In the genomic region with DNA sequence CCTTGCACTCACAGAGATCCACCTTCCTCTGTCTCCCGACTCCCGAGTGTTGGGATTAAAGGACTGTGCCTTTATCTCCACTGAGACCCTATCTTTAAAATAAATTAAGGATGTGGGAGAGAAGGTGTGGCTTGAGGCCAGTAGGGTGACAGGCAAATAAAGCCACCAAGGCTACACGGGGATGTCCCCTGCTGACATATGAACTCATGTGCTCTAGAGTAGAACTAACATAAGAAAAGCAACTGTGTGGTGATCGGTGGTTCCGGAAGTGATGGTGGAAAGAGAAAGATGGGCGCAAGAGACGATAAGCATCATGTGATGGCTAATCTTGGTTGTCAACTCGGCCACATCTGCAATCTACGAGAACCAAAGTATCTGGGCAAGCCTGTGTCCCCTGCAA, we compare ENCODE assay signal across 8 mouse cellular contexts. TPM values are rescaled to one million over a fixed set of nuclear protein-coding genes. Genes with fewer than 3 reads are reported as not detected.
DNase-seq lines count a peak whose midpoint lies in the region; ATAC-seq and TF ChIP-seq lines count a peak whose summit lies in the region.

No protein-coding gene starts in this region.

- H3K4me2 ChIP-seq in heart, embryonic 14.5 days (ENCODE audit: low read length): peak overlapping the region; percentile 94
- peak overlapping the region; percentile 59 for H3K4me2 ChIP-seq in hindbrain, embryonic 14.5 days (replicated peaks)
- peak overlapping the region; percentile 62 for H3K4me2 ChIP-seq in midbrain, embryonic 14.5 days (ENCODE audit: low read length)

- peaks cover 2 to 5% of the 10 kb centered on the region in 2 experiments; a peak in 3 of 4 replicates for H3K4me1 ChIP-seq in heart, embryonic 14.5 days (ENCODE audit: control insufficient read depth in 2 of 2, insufficient read depth in 2 of 2, low read length in 2 of 2)
- H3K4me1 ChIP-seq in hindbrain, embryonic 14.5 days (replicated peaks; ENCODE audit: control insufficient read depth, insufficient read depth, low read length): peaks cover 7% of the 10 kb centered on the region
- H3K4me1 ChIP-seq in midbrain, embryonic 14.5 days (ENCODE audit: control insufficient read depth, insufficient read depth, low read length): no peaks in the 10 kb centered on the region
- peaks cover 6% of the 10 kb centered on the region; the same call in 1 of the 2 replicates for H3K4me1 ChIP-seq in thymus, adult 2 months (replicated peaks; ENCODE audit: control insufficient read depth, insufficient read depth, low read length)

- peaks cover 56% of the 10 kb centered on the region for H3K36me3 ChIP-seq in heart, embryonic 14.5 days (ENCODE audit: control insufficient read depth, insufficient read depth, low read length)
- peaks cover 16% of the 10 kb centered on the region for H3K36me3 ChIP-seq in hindbrain, embryonic 14.5 days (replicated peaks; ENCODE audit: control insufficient read depth, insufficient read depth)
- H3K36me3 ChIP-seq in midbrain, embryonic 14.5 days (ENCODE audit: control insufficient read depth, insufficient read depth, low read length): 0 out of 2 replicates have a peak, but pooled peaks cover 11% of the 10 kb centered on the region
- H3K36me3 ChIP-seq in thymus, adult 2 months (ENCODE audit: control insufficient read depth, insufficient read depth, low read length): peaks cover 20% of the 10 kb centered on the region

- intact Hi-C loops in heart, postnatal 10 days (cut with DNase I): loop anchor here (1.0 to 5.0 kb wide), 2 partner anchors 45 to 205 kb away; no protein-coding TSS in a partner anchor

- WGBS in heart, embryonic 14.5 days: 62% methylated on average over 9 of the region's 9 CpGs
- 76% methylated on average over 9 of the region's 9 CpGs for WGBS in hindbrain, embryonic 14.5 days
- WGBS in midbrain, embryonic 14.5 days: 77% methylated on average over 9 of the region's 9 CpGs
- WGBS in thymus, adult 2 months: 68% methylated on average over 9 of the region's 9 CpGs

- no peak for TF ChIP-seq POLR2A in thymus, adult 2 months (IDR thresholded peaks at IDR 0.05; ENCODE audit: control insufficient read depth, extremely low read depth, insufficient read depth, low read length, poor library complexity)

- TF ChIP-seq CTCF in thymus, adult 2 months (IDR thresholded peaks at IDR 0.05; ENCODE audit: borderline replicate concordance, control insufficient read depth, extremely low read depth, insufficient read depth, low read length, poor library complexity): no peak

- no peak overlapping the region for H3K4me3 ChIP-seq in heart, embryonic 14.5 days (ENCODE audit: control insufficient read depth in 1 of 2, insufficient read depth in 1 of 2, low read depth in 1 of 2, low read length in 2 of 2)
- H3K4me3 ChIP-seq in hindbrain, embryonic 14.5 days (replicated peaks; ENCODE audit: low read length): no peak overlapping the region
- H3K4me3 ChIP-seq in midbrain, embryonic 14.5 days (replicated peaks; ENCODE audit: low read depth, low read length): no peak overlapping the region
- no peak overlapping the region for H3K4me3 ChIP-seq in thymus, adult 2 months (ENCODE audit: control insufficient read depth, insufficient read depth, low read length)

- no peak for DNase-seq in heart, postnatal 10 days
- no peak for DNase-seq in hindbrain, embryonic 14.5 days (ENCODE audit: low spot score)
- no peak for DNase-seq in midbrain, embryonic 14.5 days
- DNase-seq in ovary, postnatal 36 days (ENCODE audit: low spot score): no peak
- DNase-seq in cerebellum, adult 18-20 months: no peak
- no peak for DNase-seq in thymus, adult 2 months

- H3K9ac ChIP-seq in heart, embryonic 14.5 days (ENCODE audit: low read length): no peak overlapping the region
- H3K9ac ChIP-seq in hindbrain, embryonic 14.5 days: peak overlapping the region; percentile 44; the same call in 1 of the 2 replicates
- H3K9ac ChIP-seq in midbrain, embryonic 14.5 days (replicated peaks; ENCODE audit: low read length): no peak overlapping the region

- H3K9me3 ChIP-seq in heart, embryonic 14.5 days (ENCODE audit: control insufficient read depth, low read length): no peaks in the 10 kb centered on the region
- H3K9me3 ChIP-seq in hindbrain, embryonic 14.5 days (ENCODE audit: control insufficient read depth, low read length): no peaks in the 10 kb centered on the region
- no peaks in the 10 kb centered on the region for H3K9me3 ChIP-seq in midbrain, embryonic 14.5 days (ENCODE audit: control insufficient read depth, low read length)

- no peak for ATAC-seq in heart, embryonic 14.5 days (ENCODE audit: insufficient number of reproducible peaks, insufficient read depth, low FRiP score, low read depth)
- ATAC-seq in activated CD4-positive, CD25-positive, alpha-beta regulatory T cell, adult 4 months: peak; percentile 68
- no peak; the same call in 1 of the 2 replicates for ATAC-seq in hindbrain, embryonic 14.5 days (ENCODE audit: low FRiP score)
- no peak for ATAC-seq in midbrain, embryonic 14.5 days (ENCODE audit: low FRiP score, low TSS enrichment)

- no peak overlapping the region for H3K27ac ChIP-seq in heart, embryonic 14.5 days (replicated peaks in 1 of 2; ENCODE audit: control insufficient read depth in 1 of 2, insufficient read depth in 1 of 2, low read depth in 2 of 2, low read length in 2 of 2)
- peak overlapping the region; percentile 48 for H3K27ac ChIP-seq in hindbrain, embryonic 14.5 days
- H3K27ac ChIP-seq in midbrain, embryonic 14.5 days (replicated peaks; ENCODE audit: low read depth, low read length): peak overlapping the region; percentile 50
- no peak overlapping the region for H3K27ac ChIP-seq in thymus, adult 2 months (ENCODE audit: control insufficient read depth, insufficient read depth, low read length)

- no peaks in the 10 kb centered on the region for H3K27me3 ChIP-seq in heart, embryonic 14.5 days (ENCODE audit: control insufficient read depth, insufficient read depth, low read length)
- H3K27me3 ChIP-seq in hindbrain, embryonic 14.5 days (ENCODE audit: control insufficient read depth, insufficient read depth, low read length): no peaks in the 10 kb centered on the region
- no peaks in the 10 kb centered on the region for H3K27me3 ChIP-seq in midbrain, embryonic 14.5 days (ENCODE audit: control insufficient read depth, insufficient read depth, low read length)
- no peaks in the 10 kb centered on the region for H3K27me3 ChIP-seq in thymus, adult 2 months (ENCODE audit: control insufficient read depth, insufficient read depth, low read length)

RNA-seq across cellular contexts. Expression of gene Cmtm6, which starts 21.4 kb away (rescaled TPM):
- polyA plus RNA-seq in heart, embryonic 14.5 days (2014; fragmentation: Nextera tagmentation; extraction: Ambion mirVana): 41.9 and 45.2 TPM in 2 replicates
- total RNA-seq in heart, postnatal 10 days (2021): 10 to 100 TPM; 34.5 to 37.8 TPM
- polyA plus RNA-seq in activated CD4-positive, CD25-positive, alpha-beta regulatory T cell, adult 4 months (2017; shearing (Covaris generic)): 10 to 100 TPM; 77.1 to 88.5 TPM
- polyA plus RNA-seq in hindbrain, embryonic 14.5 days (2014; fragmentation: Nextera tagmentation; extraction: Ambion mirVana): 21.2 and 21.8 TPM in 2 replicates
- polyA plus RNA-seq in midbrain, embryonic 14.5 days (2014; fragmentation: Nextera tagmentation; extraction: Ambion mirVana): 13.8 and 19.2 TPM in 2 replicates
- polyA plus RNA-seq in thymus, adult 2 months (2012; rRNA removed): 72.4 and 76.2 TPM in 2 replicates

RNA-seq across cellular contexts. Expression of gene Cmtm7, which starts 29.3 kb away (rescaled TPM):
- 85.2 and 122 TPM in 2 replicates for polyA plus RNA-seq in heart, embryonic 14.5 days (2014; fragmentation: Nextera tagmentation; extraction: Ambion mirVana)
- 10 to 100 TPM; 25.7 to 26.9 TPM for total RNA-seq in heart, postnatal 10 days (2021)
- polyA plus RNA-seq in activated CD4-positive, CD25-positive, alpha-beta regulatory T cell, adult 4 months (2017; shearing (Covaris generic)): 100 to 1,000 TPM in 1 of 2 experiments, 10 to 100 TPM in 1; 90.6 to 114 TPM
- polyA plus RNA-seq in hindbrain, embryonic 14.5 days (2014; fragmentation: Nextera tagmentation; extraction: Ambion mirVana): 11.9 and 13.7 TPM in 2 replicates
- 4.9 and 14.4 TPM in 2 replicates for polyA plus RNA-seq in midbrain, embryonic 14.5 days (2014; fragmentation: Nextera tagmentation; extraction: Ambion mirVana)
- polyA plus RNA-seq in thymus, adult 2 months (2012; rRNA removed): 781 and 799 TPM in 2 replicates

Comparison
In these comparisons a context has a peak if more than half of its experiments do, and no peak if none do; other contexts are left out.
1. H3K27ac ChIP-seq: peak in hindbrain, embryonic 14.5 days (single experiment) and midbrain, embryonic 14.5 days (single experiment); none in heart, embryonic 14.5 days (0 of 2) and thymus, adult 2 months (single experiment).
2. Peak in every context shown above with its lines, with median percentiles within 50 percentile points of each other: H3K4me2 ChIP-seq.